Mouse (Mus musculus): ENCODE measurements at regions not wholly inside any gene's neighbourhood (a gene's known extent, or its start where the extent isn't known, plus 50 kb on each side); places are given as distances from the start of the nearest gene placed in this dataset.
A peak's percentile ranks its signal among the peaks of the same experiment; 100 is the strongest.

GRCm38 (mm10) chr6:101882938-101883337 lies 505.2 kb upstream of the Pdzrn3 start:
- no peak for DNase-seq (ENCODE audit: low spot score)

DNA sequence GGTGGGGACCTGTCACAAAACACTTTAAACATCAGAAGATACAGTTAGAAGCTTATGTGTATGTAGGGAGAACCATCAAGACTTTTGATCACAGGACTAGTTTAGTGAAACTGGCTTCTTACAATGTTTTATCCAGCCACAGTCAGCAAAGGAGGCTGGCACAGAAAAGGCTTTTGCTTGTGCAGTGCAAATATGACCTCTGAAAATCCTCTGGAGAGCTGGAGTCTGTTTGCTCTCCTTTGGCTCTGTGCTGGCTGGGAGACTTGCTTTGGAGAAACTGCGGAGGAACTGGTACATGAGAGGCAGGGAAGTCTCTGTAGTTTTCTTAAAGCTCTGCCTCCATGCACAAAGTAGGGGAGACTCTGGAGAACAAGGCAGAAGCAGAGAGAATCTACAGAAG lies 497.2 kb upstream of the Pdzrn3 start:
- no peak for DNase-seq (ENCODE audit: low spot score)

- DNase-seq (ENCODE audit: low spot score) = no peak
Observed at GRCm38 (mm10) chr6:101858895-101859294, 481.2 kb upstream of the Pdzrn3 start.

GRCm38 (mm10) chr6:101840695-101841094 lies 463.0 kb upstream of the Pdzrn3 start:
- DNase-seq (ENCODE audit: low spot score) = no peak

DNA sequence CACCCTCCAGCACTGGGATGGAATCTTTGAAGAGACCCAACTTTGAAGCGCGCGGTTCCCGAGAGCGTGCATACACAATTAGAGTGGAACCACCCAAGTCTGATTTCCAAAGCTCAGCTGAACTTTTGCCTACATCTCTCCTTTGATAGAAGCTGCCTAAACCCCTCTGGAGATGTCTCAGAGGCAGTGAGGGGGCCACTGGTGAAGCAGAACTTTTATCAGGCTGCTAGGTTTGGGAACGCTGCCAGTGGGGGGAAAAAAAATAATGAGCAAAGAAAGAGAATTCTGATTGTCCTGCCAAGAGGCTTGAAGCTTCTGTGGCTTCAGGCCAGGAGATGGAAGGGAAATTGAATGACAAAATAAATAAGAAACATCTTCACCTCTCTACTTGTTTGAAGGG lies 459.9 kb upstream of the Pdzrn3 start:
- DNase-seq (ENCODE audit: low spot score) = no peak

- DNase-seq (ENCODE audit: low spot score) = no peak
Observed at GRCm38 (mm10) chr6:101793986-101794385, 416.3 kb upstream of the Pdzrn3 start.

GRCm38 (mm10) chr6:101777864-101778263 lies 400.2 kb upstream of the Pdzrn3 start:
- DNase-seq (ENCODE audit: low spot score) = no peak

DNA sequence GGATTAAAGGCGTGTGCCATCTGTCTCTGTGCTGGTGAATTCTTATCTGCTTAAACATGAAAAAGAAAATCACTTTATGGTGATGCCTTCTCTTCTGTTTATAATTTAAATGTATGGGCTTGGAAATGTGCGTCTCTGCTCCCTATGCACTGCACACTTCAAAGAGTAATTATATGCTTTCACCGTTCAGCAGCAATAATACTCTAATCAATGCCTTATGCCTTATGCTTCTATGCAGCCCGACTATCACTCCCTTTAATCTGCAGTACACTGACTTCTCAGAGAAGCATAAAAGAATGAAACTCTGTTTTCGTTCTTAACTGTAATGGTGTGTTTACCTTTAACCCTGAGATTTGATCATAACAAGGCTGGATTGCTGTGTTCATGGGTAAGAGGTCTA lies 395.5 kb upstream of the Pdzrn3 start:
- DNase-seq (ENCODE audit: low spot score) = no peak

DNA sequence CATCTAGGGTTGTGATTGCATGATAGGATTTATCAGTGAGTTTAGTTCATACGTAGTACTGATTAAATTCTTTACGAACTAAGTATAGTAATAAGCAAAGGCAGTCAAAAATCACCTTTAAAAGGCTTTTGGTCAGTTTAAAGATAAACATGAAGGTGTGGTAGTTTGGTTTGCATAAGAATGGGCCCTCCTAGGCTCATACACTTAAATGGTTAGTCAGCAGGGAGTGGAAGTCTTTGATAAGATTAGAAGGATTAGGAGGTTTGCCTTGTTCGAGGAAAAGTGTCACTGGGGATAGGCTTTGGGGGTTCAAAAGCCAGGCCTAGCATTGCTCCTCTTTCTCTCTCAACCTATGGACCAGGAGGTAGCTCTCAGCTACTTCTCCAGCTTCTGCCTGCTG lies 357.4 kb upstream of the Pdzrn3 start:
- DNase-seq (ENCODE audit: low spot score) = no peak

GRCm38 (mm10) chr6:101720513-101720912 lies 342.8 kb upstream of the Pdzrn3 start:
- no peak for DNase-seq (ENCODE audit: low spot score)

- no peak for DNase-seq (ENCODE audit: low spot score)
Observed at GRCm38 (mm10) chr6:101689684-101690083, 312.0 kb upstream of the Pdzrn3 start.

DNA sequence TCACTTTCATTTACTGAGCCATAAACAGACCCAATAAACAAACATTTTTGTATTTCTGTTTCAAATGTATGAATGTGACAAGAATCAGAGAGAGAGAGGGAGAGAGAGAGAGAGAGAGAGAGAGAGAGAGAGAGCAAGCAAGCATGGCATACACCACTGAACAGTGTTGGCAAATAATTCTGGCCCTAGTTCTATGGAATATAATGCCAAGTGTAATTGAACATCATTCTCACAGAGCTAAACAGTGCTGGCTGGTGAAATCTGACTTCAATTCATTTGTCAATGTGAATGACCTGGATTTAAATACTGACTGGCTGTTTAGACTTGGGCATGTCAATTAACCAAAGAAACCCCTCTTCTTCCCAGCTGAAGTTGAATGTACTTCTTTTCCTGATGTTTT lies 308.9 kb upstream of the Pdzrn3 start:
- DNase-seq (ENCODE audit: low spot score) = no peak

DNA sequence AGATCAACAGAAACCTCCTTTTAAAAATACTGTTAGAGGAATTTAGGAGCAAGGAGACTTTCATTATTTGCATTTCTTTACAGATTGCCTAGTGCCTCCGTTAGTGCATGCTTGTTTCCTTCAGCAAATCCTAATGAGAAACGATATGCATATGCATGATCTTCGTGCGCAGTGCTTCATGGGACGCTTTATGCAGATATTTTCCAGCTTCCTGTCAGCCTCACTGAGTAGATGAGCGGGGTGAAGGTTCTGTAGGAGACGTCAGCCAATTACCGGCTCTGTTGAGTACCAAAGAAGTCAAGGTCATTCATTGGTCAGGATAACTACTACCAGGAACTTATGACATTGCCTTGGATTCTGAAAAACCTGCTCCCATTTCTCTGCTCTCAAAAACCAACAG lies 308.0 kb upstream of the Pdzrn3 start:
- no peak for DNase-seq (ENCODE audit: low spot score)

DNA sequence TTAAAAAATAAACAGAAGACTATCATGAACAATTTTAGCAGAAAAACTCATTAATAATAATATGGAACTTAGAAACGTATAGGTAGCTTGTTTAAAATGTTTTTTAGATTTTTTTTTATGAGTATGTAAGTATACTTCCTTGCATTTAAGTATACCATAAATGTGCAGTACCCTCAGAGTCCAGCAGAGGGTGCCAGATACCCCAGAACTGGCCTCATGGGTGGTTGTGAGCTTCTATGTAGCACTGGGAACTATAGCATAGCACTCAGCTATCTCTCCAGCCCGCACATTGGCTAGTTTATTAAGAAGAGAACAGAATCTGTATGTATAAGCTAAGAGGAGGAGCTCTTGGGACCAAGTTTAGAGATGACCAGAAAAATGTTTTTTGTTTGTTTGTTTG lies 306.7 kb upstream of the Pdzrn3 start:
- DNase-seq (ENCODE audit: low spot score) = no peak

DNA sequence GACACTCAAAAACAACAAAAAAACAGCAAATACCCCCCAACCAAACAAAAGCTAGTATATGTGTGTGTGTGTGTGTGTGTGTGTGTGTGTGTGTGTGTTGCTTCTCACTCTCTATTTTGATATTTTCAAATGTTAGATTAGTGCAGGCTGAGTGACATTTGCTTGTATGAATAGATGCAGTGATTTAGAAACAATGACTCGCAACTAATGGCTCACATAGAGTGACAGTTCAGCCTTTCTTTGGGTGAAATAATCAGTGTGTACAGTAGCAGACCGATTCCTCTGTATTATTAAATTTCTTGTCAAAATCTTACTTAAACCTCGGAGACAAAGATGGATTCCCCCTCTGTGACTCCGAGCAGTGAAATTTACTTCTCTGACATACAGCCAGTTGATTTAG lies 297.1 kb upstream of the Pdzrn3 start:
- no peak for DNase-seq (ENCODE audit: low spot score)

GRCm38 (mm10) chr6:101670770-101671169 lies 293.1 kb upstream of the Pdzrn3 start:
- no peak for DNase-seq (ENCODE audit: low spot score)

GRCm38 (mm10) chr6:101669118-101669845 lies 291.6 kb upstream of the Pdzrn3 start:
- no peak for DNase-seq (ENCODE audit: low spot score)

GRCm38 (mm10) chr6:101654351-101654750 lies 276.7 kb upstream of the Pdzrn3 start:
- DNase-seq (ENCODE audit: low spot score) = no peak

GRCm38 (mm10) chr6:101650348-101650747 lies 272.7 kb upstream of the Pdzrn3 start:
- DNase-seq (ENCODE audit: low spot score) = peak; percentile 6

DNA sequence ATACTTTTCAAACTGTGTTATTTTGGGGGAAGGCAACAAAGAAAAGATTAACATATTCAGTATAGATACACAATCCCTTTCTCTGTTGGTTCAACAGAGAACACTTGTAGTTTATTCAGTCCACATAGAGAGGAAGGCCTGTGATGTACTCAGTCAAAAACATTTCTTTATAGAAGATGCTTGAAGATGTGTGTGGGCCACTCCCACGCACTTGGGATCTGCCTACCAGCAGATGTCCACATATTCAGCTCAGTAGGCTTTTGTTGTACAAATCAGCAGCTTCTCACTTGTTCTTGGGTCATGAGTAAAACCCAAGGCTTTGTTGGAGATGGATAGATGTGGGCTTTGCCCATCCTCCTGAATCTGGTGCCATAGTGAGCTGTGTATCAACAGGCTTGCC lies 239.6 kb upstream of the Pdzrn3 start:
- DNase-seq (ENCODE audit: low spot score) = no peak

- peak; percentile 3 for DNase-seq (ENCODE audit: low spot score)
Observed at GRCm38 (mm10) chr6:101616776-101617175, 239.1 kb upstream of the Pdzrn3 start.

DNA sequence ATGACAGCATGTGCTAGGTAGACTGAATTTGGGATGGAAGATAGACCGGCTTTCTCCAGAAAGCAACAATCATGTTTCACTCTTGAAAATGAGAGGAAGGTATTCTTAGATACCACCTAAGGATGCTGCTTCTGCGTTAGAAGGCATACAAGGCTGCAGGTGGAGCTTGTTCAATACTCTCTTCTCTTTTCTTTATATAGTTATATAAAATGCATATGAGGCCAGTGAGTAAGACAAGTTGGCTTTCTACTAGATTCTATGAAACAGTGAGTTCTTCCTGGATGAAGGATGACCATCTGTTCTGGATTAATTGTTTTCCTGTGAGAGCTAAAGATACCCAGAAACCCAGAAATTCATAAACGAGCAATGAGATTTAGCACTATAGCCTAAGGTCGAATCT lies 231.3 kb upstream of the Pdzrn3 start:
- no peak for DNase-seq (ENCODE audit: low spot score)

- no peak for DNase-seq (ENCODE audit: low spot score)
Observed at GRCm38 (mm10) chr6:101603083-101603482, 225.4 kb upstream of the Pdzrn3 start.

GRCm38 (mm10) chr6:101596995-101597394 lies 219.3 kb upstream of the Pdzrn3 start:
- no peak for DNase-seq (ENCODE audit: low spot score)
